Mouse (Mus musculus): Measurements from ENCODE around the gene Qpctl. TPM values are rescaled to one million over a fixed set of nuclear protein-coding genes. Genes with fewer than 3 reads are reported as not detected.

The Qpctl gene
- total RNA-seq, 2 experiments from 2014 or later = 15.0 to 17.0 TPM

- DNase-seq (ENCODE audit: low spot score in 2 of 2) = no peak
Observed at GRCm38 (mm10) chr7:19092381-19093173, 56.5 kb downstream of the Qpctl start.

GRCm38 (mm10) chr7:19091913-19092312 lies 57.2 kb downstream of the Qpctl start:
- DNase-seq (ENCODE audit: low spot score in 2 of 2) = no peak

Small RNA genes within 50 kb of the gene (microRNA-seq; reads per million reads assigned to microRNA genes)
- gene Mir330 = 12,297 to 12,514 reads per million in 2 experiments

Other genes with a start within 250 kb of the Qpctl start
- 10 to 100 TPM; 10.5 to 12.6 TPM for gene Ccdc61, start 238.9 kb downstream of the Qpctl start, total RNA-seq (2021)
- 10 to 100 TPM; 69.9 to 70.1 TPM for gene Nova2, start 223.4 kb downstream of the Qpctl start, total RNA-seq (2021)
- under 1 TPM; 0.40 to 0.49 TPM for gene Nanos2, start 161.9 kb downstream of the Qpctl start, total RNA-seq (2021)
- gene Mypop, start 158.0 kb downstream of the Qpctl start, total RNA-seq (2021) = 10 to 100 TPM; 53.8 to 59.5 TPM
- 10 to 100 TPM; 55.7 to 57.8 TPM for gene Irf2bp1, start 145.2 kb downstream of the Qpctl start, total RNA-seq (2021)
- not detected for gene Foxa3, start 125.8 kb downstream of the Qpctl start, total RNA-seq (2021)
- gene Sympk, start 124.9 kb downstream of the Qpctl start, total RNA-seq (2021) = 100 to 1,000 TPM; 116 to 123 TPM
- under 1 TPM in 1 of 2 experiments, not detected in 1; 0.35 TPM for gene Rsph6a, start 94.6 kb downstream of the Qpctl start, total RNA-seq (2021)
- 100 to 1,000 TPM; 143 TPM for gene Dmwd, start 73.1 kb downstream of the Qpctl start, total RNA-seq (2021)
- 10 to 100 TPM; 26.6 to 32.0 TPM for gene Dmpk, start 65.4 kb downstream of the Qpctl start, total RNA-seq (2021)
- gene Six5, start 54.7 kb downstream of the Qpctl start, total RNA-seq (2021) = 1 to 10 TPM; 2.3 to 3.0 TPM
- gene Gm4969, start 30.9 kb downstream of the Qpctl start, total RNA-seq (2021) = under 1 TPM; 0.16 to 0.40 TPM
- gene Fbxo46, start 29.4 kb downstream of the Qpctl start, total RNA-seq (2021) = 10 to 100 TPM; 13.6 to 15.6 TPM
- gene Snrpd2, start 431 bp upstream of the Qpctl start, total RNA-seq (2021) = 10 to 100 TPM; 73.9 to 78.5 TPM
- 1 to 10 TPM; 1.4 to 1.8 TPM for gene Gipr, start 16.8 kb upstream of the Qpctl start, total RNA-seq (2021)
- gene Eml2, start 27.1 kb upstream of the Qpctl start, total RNA-seq (2021) = 100 to 1,000 TPM; 141 to 147 TPM
- gene Gpr4, start 63.2 kb upstream of the Qpctl start, total RNA-seq (2021) = 1 to 10 TPM; 2.5 to 3.6 TPM
- 10 to 100 TPM; 47.3 to 47.6 TPM for gene Opa3, start 79.0 kb upstream of the Qpctl start, total RNA-seq (2021)
- gene Vasp, start 122.5 kb upstream of the Qpctl start, total RNA-seq (2021) = 10 to 100 TPM; 13.6 to 15.1 TPM
- gene Ppm1n, start 130.8 kb upstream of the Qpctl start, total RNA-seq (2021) = not detected
- 100 to 1,000 TPM; 128 to 129 TPM for gene Rtn2, start 133.3 kb upstream of the Qpctl start, total RNA-seq (2021)
- gene Fosb, start 160.8 kb upstream of the Qpctl start, total RNA-seq (2021) = 10 to 100 TPM; 20.9 to 54.7 TPM
- gene Ercc1, start 195.5 kb upstream of the Qpctl start, total RNA-seq (2021) = 10 to 100 TPM; 39.1 to 45.2 TPM
- 10 to 100 TPM; 17.1 to 18.1 TPM for gene Cd3eap, start 210.2 kb upstream of the Qpctl start, total RNA-seq (2021)
- gene Ppp1r13l, start 210.5 kb upstream of the Qpctl start, total RNA-seq (2021) = 1 to 10 TPM; 8.2 to 9.6 TPM
- 10 to 100 TPM; 32.2 to 36.4 TPM for gene Ercc2, start 232.7 kb upstream of the Qpctl start, total RNA-seq (2021)